Mouse (Mus musculus) cerebellum, postnatal 36 days (tissue): Measurements from ENCODE around the gene Slc6a19.
A peak's percentile ranks its signal among the peaks of the same experiment; 100 is the strongest.

Source experiments
- DNase-seq, 2 experiments: peaks; one replicate each; pipeline ENCODE4 v3.0.0; 2021 to 2022; ENCODE audit warnings: mixed read lengths in 2 of 2

Gene Slc6a19

DNA sequence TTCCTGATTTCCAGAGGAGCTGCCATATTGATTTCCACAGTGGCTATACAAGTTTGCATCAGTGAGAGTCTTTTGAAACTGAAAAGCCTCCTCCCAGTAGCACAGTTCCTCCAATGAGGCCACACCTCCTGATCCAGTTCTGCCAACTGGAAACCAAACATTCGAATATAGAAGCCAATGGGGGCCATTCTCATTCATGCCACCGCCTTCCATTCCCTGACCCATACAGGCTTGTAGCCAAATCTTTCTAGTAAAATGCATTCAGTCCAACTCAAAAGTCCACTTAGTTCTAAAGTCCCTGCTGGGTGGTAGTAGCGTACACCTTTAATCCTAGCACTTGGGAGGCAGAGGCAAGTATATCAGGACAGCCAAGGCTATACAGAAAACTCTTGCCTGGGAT is 51.4 kb downstream of the Slc6a19 start:
- DNase-seq, result no peak

DNA sequence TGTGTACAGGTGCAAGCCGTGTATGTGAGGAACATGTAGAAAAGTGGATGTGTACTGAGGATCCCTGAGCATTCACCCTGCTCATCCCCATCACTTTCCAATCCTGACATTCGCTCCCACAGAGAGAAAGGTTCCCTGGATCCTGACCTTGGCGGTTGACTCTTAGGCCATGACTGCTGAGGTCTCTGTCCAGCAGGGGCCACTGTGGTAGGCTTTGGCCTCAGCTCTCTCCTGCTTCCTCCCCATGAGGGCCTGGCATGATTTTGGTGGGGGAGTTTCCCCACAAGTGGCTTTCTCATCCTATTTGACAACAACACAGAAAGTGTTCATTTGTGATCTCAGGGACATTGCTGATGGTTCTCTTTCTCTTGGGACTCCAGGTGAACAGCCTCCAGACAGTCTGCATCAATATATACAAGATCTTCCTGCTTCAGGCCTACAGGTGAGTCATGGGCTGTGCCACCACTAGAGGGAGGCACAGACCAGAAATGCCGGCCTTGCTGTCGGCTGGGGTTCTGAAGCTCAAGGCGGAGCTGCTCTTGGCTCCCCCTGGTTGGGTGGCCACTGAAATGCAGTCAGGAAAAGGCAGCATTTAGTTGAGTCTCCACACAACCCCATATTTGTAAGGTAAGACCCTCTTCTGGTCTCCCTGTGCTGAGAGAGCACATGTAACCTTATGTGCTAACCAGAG is 58.1 kb downstream of the Slc6a19 start:
- peak; percentile 17 to 22 for DNase-seq

DNA sequence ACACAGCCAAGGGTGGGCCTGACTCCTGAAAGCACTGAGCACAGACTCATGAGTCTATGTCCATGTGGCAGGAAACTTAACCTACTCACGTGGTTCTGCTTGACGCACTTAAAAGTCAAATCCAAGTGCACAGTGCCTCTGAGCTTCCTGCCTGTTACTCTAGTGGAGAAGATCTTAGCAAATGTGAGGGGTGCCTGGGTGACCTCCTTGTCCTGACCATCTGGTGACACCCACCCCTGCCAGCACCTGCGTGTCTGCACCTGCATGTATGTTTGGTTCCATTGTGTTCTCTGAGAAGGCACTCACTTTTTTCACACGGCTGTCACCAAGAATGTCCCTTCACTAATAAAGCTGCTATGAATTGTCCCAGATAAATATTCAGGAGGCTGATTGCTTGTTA is 63.4 kb downstream of the Slc6a19 start:
- no peak for DNase-seq

DNA sequence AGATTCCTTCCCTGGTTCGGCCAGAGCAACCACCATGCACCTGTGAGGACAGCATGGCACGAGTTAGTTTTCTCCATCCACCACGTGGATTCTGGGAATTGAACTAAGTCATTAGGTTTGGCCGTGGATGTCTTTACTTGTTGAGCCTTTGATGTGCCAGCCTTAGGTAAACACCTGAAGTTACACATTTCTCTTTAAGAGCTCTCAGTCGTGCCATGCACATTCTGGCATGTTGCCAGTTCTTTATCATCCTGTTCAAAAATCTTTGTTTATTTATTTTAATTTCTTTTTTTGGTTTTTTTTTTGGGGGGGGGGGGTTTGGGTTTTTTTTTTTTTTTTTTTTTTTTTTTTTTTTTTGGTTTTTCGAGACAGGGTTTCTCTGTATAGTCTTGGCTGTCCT is 66.8 kb downstream of the Slc6a19 start:
- DNase-seq, result no peak

DNA sequence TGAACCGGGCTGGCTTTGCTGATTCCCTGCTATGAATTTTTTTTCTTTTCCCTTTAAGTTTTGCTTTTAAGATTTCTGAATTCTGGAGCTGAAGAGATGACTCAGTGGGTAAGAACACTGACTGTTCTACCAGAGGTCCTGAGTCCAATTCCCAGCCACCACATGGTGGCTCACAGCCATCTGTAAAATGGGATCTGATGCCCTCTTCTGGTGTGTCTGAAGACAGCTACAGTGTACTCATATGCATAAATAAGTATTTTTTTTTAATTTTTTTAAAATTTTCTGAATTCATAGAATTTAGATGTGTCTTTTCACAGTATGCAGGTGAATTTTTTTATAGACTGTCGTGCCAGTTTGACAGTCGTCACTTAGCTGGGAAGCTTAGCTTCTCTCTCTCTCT is 72.8 kb downstream of the Slc6a19 start:
- DNase-seq, result no peak
